Mouse (Mus musculus): ENCODE results near the gene Gtf2f2. TPM values are rescaled to one million over a fixed set of nuclear protein-coding genes. Genes with fewer than 3 reads are reported as not detected.

The Gtf2f2 gene
- total RNA-seq, 1 experiment = 23.2 TPM

- no peak overlapping the region for H3K4me3 ChIP-seq (ENCODE audit: insufficient read depth in 1 of 2, low read depth in 1 of 2, low read length in 2 of 2, poor library complexity in 1 of 2, severe bottlenecking in 1 of 2)
- no peaks in the 10 kb centered on the region for H3K36me3 ChIP-seq (ENCODE audit: control insufficient read depth, insufficient read depth, low read length, poor library complexity, severe bottlenecking)
- H3K27ac ChIP-seq (ENCODE audit: insufficient read depth, low read depth, low read length, poor library complexity, severe bottlenecking) = no peak overlapping the region
- TF ChIP-seq ZNF384 (IDR thresholded peaks at IDR 0.05; ENCODE audit: low read depth, low read length) = no peak
- TF ChIP-seq MAFK (IDR thresholded peaks at IDR 0.05; ENCODE audit: insufficient read depth, low read depth, low read length) = no peak
- TF ChIP-seq HCFC1 (IDR thresholded peaks at IDR 0.05; ENCODE audit: borderline replicate concordance, insufficient read depth, low read length) = no peak
- TF ChIP-seq CHD2 (IDR thresholded peaks at IDR 0.05; ENCODE audit: low read depth, low read length) = no peak
- no peak for TF ChIP-seq ZC3H11A (IDR thresholded peaks at IDR 0.05; ENCODE audit: borderline replicate concordance, low read depth, low read length)
- in situ Hi-C loops (cut with MboI; ENCODE audit: low sequenced_read_pairs in 2 of 2, unreplicated experiment in 2 of 2) = loop anchor here in 1 of 2 experiments (25.0 kb wide), 1 partner anchor 579 kb away; no protein-coding TSS in a partner anchor
- peaks cover 0 to 2% of the 10 kb centered on the region in 2 experiments; a peak in 2 of 4 replicates for H3K4me1 ChIP-seq (ENCODE audit: control insufficient read depth in 2 of 2, insufficient read depth in 2 of 2, low read length in 2 of 2, poor library complexity in 1 of 2)
- no peak overlapping the region for H3K9ac ChIP-seq (ENCODE audit: insufficient read depth, low read depth, low read length, poor library complexity, severe bottlenecking)
- no peak for DNase-seq (ENCODE audit: low read depth, low spot score)
- no peaks in the 10 kb centered on the region; the same call in 1 of the 2 replicates for H3K9me3 ChIP-seq (ENCODE audit: control insufficient read depth, insufficient read depth, low read depth, low read length)
These were observed 152.5 kb downstream of the Gtf2f2 start for GRCm38 (mm10) chr14:75858181-75858580.

- no peaks in the 10 kb centered on the region for H3K36me3 ChIP-seq (ENCODE audit: control insufficient read depth, insufficient read depth, low read length, poor library complexity, severe bottlenecking)
- H3K4me1 ChIP-seq (ENCODE audit: control insufficient read depth in 2 of 2, insufficient read depth in 2 of 2, low read length in 2 of 2, poor library complexity in 1 of 2) = peaks cover 0 to 2% of the 10 kb centered on the region in 2 experiments; a peak in 2 of 4 replicates
- H3K4me3 ChIP-seq (ENCODE audit: insufficient read depth in 1 of 2, low read depth in 1 of 2, low read length in 2 of 2, poor library complexity in 1 of 2, severe bottlenecking in 1 of 2) = peak overlapping the region in 1 of 2 experiments; percentile 38; a peak in 1 of 4 replicates
- H3K9me3 ChIP-seq (ENCODE audit: control insufficient read depth, insufficient read depth, low read depth, low read length) = no peaks in the 10 kb centered on the region
- no peak overlapping the region for H3K27ac ChIP-seq (ENCODE audit: insufficient read depth, low read depth, low read length, poor library complexity, severe bottlenecking)
- DNase-seq (ENCODE audit: low read depth, low spot score) = no peak
- TF ChIP-seq ZNF384 (IDR thresholded peaks at IDR 0.05; ENCODE audit: low read depth, low read length) (peak; percentile 87), CHD2 (IDR thresholded peaks at IDR 0.05; ENCODE audit: low read depth, low read length) (no peak)
- H3K9ac ChIP-seq (ENCODE audit: insufficient read depth, low read depth, low read length, poor library complexity, severe bottlenecking) = no peak overlapping the region
- in situ Hi-C loops (cut with MboI; ENCODE audit: low sequenced_read_pairs in 2 of 2, unreplicated experiment in 2 of 2) = loop anchor here in 1 of 2 experiments (25.0 kb wide), 1 partner anchor 582 kb away; no protein-coding TSS in a partner anchor
These were observed 155.2 kb downstream of the Gtf2f2 start for GRCm38 (mm10) chr14:75855263-75855992.

GRCm38 (mm10) chr14:75852016-75852415, 158.6 kb downstream of the Gtf2f2 start:
- in situ Hi-C loops (cut with MboI; ENCODE audit: low sequenced_read_pairs in 2 of 2, unreplicated experiment in 2 of 2) = loop anchor here in 1 of 2 experiments (25.0 kb wide), 1 partner anchor 585 kb away; no protein-coding TSS in a partner anchor
- H3K9me3 ChIP-seq (ENCODE audit: control insufficient read depth, insufficient read depth, low read depth, low read length) = no peaks in the 10 kb centered on the region
- TF ChIP-seq MAFK (IDR thresholded peaks at IDR 0.05; ENCODE audit: insufficient read depth, low read depth, low read length) (no peak), HCFC1 (IDR thresholded peaks at IDR 0.05; ENCODE audit: borderline replicate concordance, insufficient read depth, low read length) (no peak), ZC3H11A (IDR thresholded peaks at IDR 0.05; ENCODE audit: borderline replicate concordance, low read depth, low read length) (no peak), ZNF384 (IDR thresholded peaks at IDR 0.05; ENCODE audit: low read depth, low read length) (no peak), CHD2 (IDR thresholded peaks at IDR 0.05; ENCODE audit: low read depth, low read length) (no peak)
- H3K4me3 ChIP-seq (ENCODE audit: insufficient read depth in 1 of 2, low read depth in 1 of 2, low read length in 2 of 2, poor library complexity in 1 of 2, severe bottlenecking in 1 of 2) = no peak overlapping the region
- DNase-seq (ENCODE audit: low read depth, low spot score) = no peak
- H3K27ac ChIP-seq (ENCODE audit: insufficient read depth, low read depth, low read length, poor library complexity, severe bottlenecking) = no peak overlapping the region
- peaks cover 20% of the 10 kb centered on the region for H3K36me3 ChIP-seq (ENCODE audit: control insufficient read depth, insufficient read depth, low read length, poor library complexity, severe bottlenecking)
- no peak overlapping the region for H3K9ac ChIP-seq (ENCODE audit: insufficient read depth, low read depth, low read length, poor library complexity, severe bottlenecking)
- H3K4me1 ChIP-seq (ENCODE audit: control insufficient read depth in 2 of 2, insufficient read depth in 2 of 2, low read length in 2 of 2, poor library complexity in 1 of 2) = peaks cover 0 to 9% of the 10 kb centered on the region in 2 experiments; a peak in 2 of 4 replicates

- Histone ChIP-seq H3K4me3 (ENCODE audit: insufficient read depth in 1 of 2, low read depth in 1 of 2, low read length in 2 of 2, poor library complexity in 1 of 2, severe bottlenecking in 1 of 2) (no peak overlapping the region), H3K9me3 (ENCODE audit: control insufficient read depth, insufficient read depth, low read depth, low read length) (no peaks in the 10 kb centered on the region), H3K27ac (ENCODE audit: insufficient read depth, low read depth, low read length, poor library complexity, severe bottlenecking) (no peak overlapping the region), H3K9ac (ENCODE audit: insufficient read depth, low read depth, low read length, poor library complexity, severe bottlenecking) (no peak overlapping the region), H3K4me1 (ENCODE audit: control insufficient read depth in 2 of 2, insufficient read depth in 2 of 2, low read length in 2 of 2, poor library complexity in 1 of 2) (peaks cover 0 to 9% of the 10 kb centered on the region in 2 experiments; a peak in 2 of 4 replicates), H3K36me3 (ENCODE audit: control insufficient read depth, insufficient read depth, low read length, poor library complexity, severe bottlenecking) (peaks cover 28% of the 10 kb centered on the region)
- TF ChIP-seq HCFC1 (IDR thresholded peaks at IDR 0.05; ENCODE audit: borderline replicate concordance, insufficient read depth, low read length) (no peak), CHD2 (IDR thresholded peaks at IDR 0.05; ENCODE audit: low read depth, low read length) (no peak), ZC3H11A (IDR thresholded peaks at IDR 0.05; ENCODE audit: borderline replicate concordance, low read depth, low read length) (no peak), ZNF384 (IDR thresholded peaks at IDR 0.05; ENCODE audit: low read depth, low read length) (no peak), MAFK (IDR thresholded peaks at IDR 0.05; ENCODE audit: insufficient read depth, low read depth, low read length) (no peak)
- DNase-seq (ENCODE audit: low read depth, low spot score) = no peak
- in situ Hi-C loops (cut with MboI; ENCODE audit: low sequenced_read_pairs in 2 of 2, unreplicated experiment in 2 of 2) = loop anchor here in 1 of 2 experiments (25.0 kb wide), 1 partner anchor 586 kb away; no protein-coding TSS in a partner anchor
These were observed 159.8 kb downstream of the Gtf2f2 start for GRCm38 (mm10) chr14:75850819-75851218.
